Mouse (Mus musculus) urinary bladder, adult 18-20 months (tissue): Measurements from ENCODE around the gene Gng8.
A peak's percentile ranks its signal among the peaks of the same experiment; 100 is the strongest.

Experiments used
- DNase-seq, 2 experiments: peaks; one replicate each; pipeline ENCODE4 v3.0.0; 2022; ENCODE audit warnings: low spot score in 2 of 2, mixed read lengths in 2 of 2

Gng8 gene

DNA sequence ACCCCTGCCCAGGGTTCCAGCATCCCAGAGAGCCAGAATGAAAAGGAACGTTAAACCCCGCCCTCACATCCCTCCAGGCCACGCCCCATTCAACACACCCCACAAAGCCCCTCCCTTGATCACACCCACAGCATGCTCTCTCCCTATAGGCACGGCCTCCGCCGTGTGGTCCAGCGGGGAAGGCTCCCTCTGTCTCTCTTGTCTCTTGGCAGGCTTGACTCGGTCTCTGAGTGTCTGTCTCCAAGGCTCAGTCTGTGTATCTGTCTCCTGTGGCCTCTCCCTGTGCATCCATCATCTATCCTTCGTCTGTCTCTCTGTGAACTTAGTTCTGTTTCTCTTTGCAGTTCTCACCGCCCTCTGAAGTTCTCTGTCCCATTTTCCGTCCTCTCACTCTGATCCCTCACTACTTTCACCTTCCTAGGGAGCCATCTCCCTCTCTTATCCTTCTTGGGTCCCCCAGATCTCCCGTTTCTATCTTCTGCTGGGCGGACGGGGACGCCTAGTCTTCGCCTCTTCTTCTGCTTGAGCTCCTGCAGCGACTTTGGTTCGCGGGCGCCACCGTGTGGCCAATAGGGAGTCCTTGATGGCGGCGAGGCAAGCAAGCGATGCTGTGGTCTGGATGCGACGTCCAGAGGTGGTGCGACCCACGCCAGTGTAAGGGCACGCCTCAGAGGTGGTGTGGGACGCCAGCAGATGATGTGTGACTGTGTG lies at the start of gene Gng8:
Gng8 (plus strand) TSS at position 146 of the 711 bp plus-strand sequence.
- peak; percentile 73 to 81 for DNase-seq

DNA sequence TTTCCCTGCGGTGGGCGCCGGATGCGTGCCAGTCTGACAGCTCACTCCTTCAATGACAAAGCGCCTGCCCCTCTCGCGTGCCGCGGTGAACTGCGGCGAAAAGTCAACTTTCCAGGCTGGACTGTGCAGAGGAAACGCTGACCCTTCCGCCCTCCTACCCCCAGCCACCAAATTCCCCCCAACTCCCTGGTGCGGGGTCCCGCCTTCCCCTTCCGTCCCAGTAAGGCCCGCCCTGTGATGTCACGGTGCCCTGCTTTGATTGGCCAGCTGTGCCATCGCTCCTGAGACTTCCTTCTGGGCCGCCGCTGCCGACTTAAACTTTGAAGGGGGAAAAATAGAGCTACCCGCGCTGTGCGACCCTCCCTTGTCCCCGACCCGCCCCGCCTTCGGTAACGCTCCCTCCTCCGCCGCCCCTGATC lies 48.9 kb upstream of the Gng8 start, which contains the start of gene Prkd2:
Prkd2 (plus strand) TSS at position 258 of the 419 bp plus-strand sequence.
- peak; percentile 88 to 96 for DNase-seq

DNA sequence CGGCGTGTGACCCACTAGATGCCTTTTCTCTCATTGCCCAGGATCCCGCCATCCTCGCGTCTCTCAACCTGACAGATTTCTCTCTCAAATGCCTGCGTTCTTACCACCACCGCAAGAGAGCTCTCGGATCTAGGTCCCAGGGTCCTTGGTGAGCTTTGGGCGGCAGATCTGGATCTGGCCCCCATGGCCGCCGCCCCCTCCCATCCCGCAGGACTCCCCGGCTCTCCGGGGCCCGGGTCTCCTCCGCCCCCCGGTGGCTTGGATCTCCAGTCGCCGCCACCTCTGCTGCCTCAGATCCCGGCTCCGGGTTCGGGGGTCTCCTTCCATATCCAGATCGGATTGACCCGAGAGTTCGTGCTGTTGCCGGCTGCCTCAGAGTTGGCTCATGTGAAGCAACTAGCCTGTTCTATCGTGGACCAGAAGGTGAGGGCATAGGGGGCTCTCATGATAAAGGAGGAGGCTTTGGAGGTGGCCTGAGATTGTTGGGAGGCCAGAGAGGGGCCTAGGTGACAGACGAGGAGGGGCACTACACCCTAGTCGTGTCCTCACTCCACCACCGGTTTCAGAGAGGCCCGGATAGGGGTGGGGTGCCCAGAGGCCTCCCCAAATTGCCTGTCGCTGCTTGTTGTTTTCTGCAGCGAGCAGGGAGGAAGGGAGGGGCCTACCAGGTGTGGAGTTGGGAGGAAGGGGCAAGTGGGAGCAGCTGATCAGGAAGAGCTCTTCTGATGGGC lies 48.0 kb upstream of the Gng8 start:
- DNase-seq, result peak; percentile 58 to 62

DNA sequence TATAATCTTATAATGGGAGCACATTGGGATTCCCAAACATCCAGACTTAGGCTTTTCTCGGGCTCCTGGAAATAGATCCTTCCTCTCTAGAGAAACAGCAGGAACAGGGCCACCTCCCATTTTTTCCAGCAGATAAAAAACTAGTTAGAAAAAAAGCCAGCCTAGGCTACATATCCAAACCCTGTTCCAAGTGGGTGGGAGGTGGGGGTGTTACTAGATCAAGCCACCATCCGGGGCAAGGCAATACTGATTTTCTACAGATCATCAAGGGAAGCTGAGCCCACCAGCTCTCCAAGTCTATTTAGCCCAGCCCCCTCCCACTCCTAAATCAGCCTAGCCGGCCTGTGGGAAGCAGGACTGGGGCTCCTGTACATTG lies 46.9 kb upstream of the Gng8 start:
- no peak for DNase-seq

DNA sequence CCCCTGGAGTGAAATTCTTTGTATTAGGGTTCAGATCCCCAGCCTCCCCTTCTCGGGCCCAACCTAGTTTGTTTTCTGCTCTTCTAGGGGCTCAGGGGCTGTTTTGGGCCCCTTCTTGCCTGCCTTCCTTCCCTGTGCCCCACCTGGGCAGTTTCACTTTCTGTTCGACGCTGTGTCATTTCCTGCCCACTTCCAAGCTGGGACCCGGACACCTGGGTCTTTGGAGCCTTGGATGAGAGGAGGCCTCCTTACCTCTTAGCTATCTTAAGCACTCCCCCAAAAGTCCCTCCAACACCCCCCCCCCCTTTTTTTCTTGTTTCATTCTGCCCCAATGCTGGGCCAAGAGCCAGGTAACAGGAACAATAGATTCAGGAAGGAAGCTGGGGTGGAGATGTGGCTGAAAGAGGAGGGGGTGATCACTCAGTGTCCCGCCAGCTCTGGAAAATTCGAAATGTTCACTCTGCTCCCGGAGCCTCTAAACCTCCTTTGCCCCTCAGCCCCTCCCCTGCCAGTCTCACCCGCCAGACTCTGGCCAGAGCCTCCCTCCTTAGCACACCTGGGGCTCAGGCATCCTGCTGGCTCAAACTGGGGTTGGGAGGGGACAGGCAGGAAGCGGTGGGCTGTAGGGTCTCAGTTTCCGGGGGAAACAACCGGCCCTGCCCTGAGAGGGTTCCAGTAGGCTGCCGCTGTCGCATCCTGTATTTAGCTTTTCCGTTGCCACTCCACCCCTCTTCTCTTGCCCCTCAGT lies 46.3 kb upstream of the Gng8 start:
- DNase-seq, result no peak

DNA sequence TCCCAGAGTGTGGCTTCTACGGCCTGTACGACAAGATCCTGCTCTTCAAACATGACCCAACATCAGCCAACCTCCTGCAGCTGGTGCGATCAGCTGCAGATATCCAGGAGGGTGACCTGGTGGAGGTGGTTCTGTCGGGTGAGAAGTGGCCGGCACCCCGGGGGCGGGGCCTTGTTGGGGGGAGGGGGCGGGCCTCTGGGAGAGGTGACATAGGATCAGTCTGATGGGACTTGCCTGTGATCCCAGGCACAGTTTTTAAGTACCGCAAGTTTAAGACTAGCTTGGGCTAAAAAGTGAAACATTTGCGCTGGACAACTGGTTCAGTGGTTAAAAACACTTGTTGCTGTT lies 45.8 kb upstream of the Gng8 start:
- no peak for DNase-seq

DNA sequence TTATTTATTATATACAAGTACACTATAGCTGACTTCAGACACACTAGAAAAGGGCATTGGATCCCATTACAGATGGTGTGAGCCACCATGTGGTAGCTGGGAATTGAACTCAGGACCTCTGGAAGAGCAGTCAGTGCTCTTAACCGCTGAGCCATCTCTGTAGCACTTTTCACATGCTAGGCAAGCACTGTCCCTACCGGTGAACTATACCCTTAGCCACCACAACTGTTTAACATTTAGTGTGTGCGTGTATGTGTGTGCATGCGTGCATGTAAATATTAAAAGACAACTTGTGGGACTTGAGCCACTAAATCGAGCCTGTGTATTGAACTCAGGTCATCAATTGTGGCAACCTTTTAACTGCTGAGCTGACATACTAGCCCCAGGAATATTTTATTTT lies 44.8 kb upstream of the Gng8 start:
- no peak for DNase-seq

DNA sequence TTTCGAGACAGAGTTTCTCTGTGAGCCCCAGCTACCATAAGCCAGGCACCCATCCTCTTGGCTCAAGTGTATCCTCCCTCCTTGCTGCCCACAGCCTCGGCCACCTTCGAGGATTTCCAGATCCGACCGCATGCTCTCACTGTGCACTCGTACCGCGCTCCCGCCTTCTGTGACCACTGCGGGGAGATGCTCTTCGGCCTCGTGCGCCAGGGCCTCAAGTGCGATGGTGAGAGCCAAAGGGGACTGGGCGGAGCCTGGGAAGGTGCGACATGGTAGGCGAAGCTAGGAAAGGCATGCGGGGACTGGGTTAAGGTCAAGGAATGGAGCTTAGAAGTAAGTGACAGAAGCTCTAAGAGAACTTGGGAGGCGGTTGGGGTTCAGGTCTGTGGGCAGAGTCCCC lies 44.1 kb upstream of the Gng8 start:
- no peak for DNase-seq

DNA sequence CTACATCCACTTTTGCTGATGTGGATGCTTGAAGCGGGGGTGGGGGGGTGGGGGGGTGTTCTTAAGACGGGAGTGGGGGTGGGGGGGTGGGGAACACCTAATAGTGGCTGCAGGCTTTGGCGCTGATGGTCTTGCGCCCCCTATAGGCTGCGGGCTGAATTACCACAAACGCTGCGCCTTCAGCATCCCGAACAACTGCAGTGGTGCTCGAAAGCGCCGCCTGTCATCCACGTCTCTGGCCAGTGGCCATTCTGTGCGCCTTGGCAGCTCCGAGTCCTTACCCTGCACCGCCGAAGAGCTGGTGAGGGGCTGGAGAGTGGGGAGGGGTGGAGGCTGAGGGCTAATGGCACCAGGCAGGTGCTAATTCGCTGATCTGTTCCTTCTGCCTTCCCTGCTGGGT lies 43.0 kb upstream of the Gng8 start:
- no peak for DNase-seq

DNA sequence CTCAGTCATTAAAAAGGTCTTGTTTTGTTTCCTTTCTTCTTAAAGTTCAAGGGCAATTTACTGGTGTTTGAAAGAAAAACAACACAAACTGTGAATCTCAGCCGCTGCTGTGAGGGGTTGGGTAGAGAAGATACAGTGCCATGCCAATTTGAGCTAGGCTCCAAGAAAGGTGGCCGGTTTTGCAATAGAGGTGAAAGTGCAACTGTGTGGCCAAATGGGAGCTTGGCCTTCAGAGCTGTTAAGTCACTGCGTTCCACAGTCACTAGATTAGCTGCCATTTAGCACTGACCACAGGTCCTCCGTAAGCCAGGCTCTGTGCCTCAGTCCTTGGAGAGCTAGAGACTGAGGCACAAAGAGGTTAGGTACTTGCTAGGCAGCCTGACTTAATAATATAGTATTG lies 40.0 kb upstream of the Gng8 start:
- no peak for DNase-seq

DNA sequence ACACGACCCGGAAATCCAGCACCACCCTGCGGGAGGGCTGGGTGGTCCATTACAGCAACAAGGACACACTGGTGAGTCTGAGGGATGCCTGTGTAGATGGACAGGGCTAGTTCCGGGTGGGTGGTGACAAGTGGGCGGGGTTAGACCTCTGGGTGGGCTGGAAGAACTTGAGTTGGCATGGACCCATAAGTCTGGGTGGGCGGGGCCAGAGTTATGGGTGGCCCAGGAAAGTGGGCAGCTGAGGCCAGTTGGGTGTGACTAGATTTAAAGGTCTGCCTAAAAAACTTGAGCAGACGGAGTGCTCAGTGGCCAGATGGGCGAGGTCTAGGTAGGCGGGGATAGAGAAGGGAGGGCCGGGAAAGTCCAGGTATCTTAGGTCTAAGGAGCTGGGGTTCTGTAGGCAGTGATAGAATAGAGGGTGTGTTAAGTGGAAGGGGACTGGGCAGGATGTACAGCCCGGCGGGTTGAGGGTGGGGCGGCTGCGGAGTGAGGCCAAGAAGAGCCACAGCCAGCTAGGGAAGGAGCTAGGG lies 38.2 kb upstream of the Gng8 start:
- no peak for DNase-seq

DNA sequence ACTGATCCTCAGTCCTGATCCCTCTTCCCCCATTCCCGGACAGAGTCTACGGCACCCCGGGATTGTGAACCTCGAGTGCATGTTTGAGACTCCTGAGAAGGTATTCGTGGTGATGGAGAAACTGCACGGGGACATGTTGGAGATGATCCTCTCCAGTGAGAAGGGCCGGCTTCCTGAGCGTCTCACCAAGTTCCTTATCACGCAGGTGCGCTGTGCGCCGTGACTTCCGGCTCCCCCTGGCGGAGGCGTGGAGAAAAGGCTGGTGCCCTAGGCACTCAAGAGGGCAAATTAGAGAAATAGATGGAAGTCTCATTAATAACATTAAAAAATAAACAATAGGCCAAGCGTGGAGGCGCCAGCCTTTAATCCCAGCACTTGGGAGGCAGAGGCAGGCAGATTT lies 33.2 kb upstream of the Gng8 start:
- DNase-seq, result no peak

DNA sequence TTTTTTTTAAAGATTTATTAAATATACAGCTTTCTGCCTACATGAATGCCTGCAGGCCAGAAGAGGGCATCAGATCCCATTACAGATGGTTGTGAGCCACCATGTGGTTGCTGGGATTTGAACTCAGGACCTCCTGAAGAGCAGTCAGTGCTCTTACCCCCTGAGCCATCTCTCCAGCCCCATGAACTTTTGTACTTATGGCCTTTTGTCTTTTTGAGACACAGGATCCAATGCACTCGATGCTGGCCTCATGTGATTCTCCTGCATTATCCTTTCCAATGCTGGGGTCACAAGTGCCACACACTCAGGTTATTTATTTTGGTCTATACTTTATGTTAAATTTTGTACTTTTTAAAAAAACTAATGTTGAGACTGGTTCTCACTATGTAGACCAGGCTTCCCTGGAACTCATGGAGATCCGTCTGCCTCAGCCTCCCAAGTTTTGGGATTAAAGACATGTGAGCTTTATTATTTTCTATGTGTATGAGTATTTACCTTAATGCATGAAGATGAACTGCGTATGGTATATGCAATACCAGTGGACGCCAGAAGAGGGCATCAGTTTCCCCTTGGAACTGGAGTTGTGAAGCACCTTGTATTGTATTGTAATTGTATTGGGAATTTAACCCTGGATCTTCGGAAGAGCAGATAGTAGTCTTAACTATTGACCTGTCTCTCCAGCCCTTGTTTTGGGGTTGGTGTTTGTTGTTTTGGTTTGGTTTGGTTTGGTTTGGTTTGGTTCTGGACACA lies 31.5 kb upstream of the Gng8 start:
- no peak for DNase-seq

DNA sequence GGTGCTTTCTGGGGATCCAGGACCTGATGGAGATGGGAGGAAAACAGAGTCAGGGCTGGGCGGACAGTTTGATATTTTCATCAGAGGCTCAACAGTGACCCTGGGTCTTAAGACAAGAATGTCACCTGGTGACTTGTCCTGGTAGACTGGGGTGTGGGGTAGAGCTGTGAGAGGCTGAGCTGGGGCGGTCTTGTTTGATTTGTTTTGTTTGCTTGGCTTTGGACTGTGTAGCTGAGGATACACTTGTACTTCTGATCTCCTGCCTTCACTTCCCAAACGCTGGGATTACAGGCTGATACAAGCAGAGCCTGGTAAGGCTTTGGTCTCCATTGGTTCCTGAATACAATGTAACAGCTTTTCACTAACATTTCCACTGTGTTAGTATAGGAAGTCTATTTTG lies 24.1 kb upstream of the Gng8 start:
- no peak for DNase-seq

DNA sequence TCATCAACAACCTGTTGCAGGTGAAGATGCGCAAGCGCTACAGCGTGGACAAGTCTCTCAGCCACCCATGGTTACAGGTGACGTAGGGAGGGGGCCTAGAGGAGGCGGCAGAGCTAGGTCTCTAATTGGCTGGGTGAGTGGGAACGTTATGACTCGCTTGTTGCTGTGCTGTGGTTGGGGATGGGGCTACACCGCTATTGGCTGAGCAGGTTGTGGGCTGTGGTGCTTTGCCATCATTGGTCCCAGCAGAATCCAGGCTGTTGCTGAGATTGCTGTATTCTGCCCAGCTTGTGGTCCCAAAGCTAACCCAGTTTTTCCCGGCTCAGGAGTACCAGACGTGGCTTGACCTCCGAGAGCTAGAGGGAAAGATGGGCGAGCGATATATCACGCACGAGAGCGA lies 22.1 kb upstream of the Gng8 start:
- no peak for DNase-seq

DNA sequence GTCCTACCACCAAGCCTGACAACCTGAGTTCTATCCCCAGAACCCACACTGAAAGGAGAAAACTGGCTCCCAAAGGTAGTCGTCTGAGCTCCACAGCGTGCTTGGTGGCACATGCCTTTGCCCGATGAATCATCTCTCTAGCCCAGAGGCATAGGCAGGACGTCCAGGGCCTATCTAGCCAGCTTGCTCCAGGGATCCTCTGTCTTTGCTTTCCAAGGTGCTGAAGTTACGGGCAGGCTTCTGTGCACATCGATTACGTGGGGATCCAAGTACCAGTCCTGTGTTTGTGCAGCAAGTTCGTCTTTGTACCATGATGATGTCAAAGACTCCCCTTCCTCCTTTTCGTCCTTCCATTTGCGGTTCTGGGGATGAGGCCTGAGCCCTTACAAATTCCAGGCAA lies 20.0 kb upstream of the Gng8 start:
- no peak for DNase-seq

DNA sequence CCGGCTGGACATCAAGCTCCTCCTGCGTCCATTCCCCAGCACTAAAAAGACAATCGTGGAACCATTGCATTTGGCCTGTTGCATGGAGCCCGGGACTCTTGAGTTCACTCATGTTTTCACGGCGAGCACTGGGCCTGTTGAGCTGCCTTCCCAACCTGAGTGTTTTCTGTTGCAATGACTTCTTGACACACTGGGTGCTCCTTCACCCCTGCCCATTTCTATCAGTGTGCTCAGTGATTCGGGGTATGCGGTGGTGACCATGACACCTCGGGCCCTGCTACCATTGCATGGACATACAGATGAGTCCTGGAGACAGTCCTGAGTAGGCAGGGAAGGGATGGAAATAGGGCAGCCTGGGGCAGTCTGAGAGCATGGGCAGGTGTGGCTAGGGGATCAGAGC lies 19.1 kb upstream of the Gng8 start:
- DNase-seq, result no peak

DNA sequence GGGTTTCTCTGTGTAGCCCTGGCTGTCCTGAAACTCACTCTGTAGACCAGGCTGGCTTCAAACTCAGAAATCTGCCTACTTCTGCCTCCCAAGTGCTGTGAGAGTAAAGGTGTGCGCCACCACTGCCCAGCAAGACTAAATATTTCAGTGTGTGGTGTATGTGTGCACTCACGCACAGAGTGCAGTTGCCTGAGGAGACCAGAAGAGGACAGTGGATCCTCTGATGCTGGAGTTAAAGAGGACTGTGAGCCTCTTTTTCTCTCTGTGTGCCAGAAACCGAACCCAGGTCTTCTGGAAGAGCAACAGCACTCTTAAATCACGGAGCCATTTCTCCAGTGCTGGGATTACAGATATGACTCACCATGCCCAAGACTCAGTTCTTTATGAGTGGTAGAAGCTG lies 18.2 kb upstream of the Gng8 start:
- no peak for DNase-seq

DNA sequence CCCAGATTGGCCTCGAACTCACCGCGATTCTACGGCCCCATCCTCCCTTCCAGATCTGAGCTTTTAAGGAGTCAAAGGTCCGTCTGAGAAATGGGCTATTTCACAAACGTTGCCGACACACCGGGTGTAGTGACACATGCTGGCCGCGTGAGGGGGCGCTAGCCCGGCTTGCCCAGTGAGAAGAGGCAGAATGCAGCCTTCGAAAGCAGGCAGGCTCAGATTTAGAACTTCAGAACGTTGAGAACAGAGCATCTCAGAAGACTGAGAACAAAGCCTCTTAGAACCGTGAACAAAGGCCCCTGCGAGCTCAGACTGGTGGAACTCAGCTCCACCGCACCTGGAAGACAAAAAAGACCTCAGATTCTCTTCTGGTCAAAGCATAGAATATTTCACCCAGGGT lies 17.4 kb upstream of the Gng8 start:
- DNase-seq, result peak; percentile 58 to 64

DNA sequence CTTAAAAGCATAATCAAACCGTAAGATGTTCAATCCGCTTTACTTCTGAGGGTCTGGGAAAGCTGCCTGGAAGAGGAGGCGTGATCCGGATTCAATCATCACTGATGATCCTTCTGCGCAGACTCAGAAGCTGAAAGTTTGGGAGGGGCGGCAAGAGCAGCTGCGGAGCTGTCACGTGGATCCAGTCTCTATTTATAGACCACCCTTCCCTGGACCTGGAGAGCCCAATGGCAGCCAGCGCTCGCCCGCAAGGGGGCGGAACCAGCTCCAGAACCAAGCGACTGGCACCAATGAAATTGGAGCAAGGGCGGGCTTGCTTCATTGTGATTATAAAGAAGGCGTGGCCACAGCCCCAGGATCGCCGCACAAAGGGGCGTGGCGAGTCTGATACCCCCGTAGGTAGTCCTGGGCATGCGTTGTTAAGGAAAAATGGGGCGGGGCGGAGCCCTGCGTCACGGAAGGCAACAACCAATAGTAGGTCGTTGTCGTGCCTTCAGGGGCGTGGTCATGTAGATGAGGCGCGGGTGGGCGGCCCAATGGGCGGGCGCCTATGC lies 16.8 kb upstream of the Gng8 start:
- DNase-seq, result peak; percentile 96 to 100

DNA sequence AGATGAGACGGTGACA lies 16.5 kb upstream of the Gng8 start, which contains the start of gene Dact3:
Dact3 (plus strand) TSS at position 8 of the 16 bp plus-strand sequence.
- DNase-seq, result no peak

DNA sequence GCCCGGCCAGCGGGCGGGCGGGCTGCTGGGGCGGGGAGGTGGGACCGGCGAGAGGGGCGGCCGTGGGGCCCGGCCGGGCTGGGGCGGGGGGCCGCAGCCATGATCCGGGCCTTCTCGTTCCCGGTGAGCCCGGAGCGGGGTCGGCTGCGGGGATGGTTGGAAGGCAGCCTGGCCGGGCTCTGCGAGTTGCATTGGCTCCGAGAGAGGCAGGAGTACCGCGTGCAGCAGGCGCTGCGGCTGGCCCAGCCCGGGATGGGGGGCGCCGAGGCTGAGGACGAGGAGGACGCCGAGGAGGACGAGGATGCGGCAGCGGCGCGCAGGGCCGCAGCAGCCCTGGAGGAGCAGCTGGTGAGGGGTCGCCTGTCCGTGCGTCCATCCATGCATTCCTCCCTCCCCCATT lies 16.3 kb upstream of the Gng8 start:
- DNase-seq, result no peak
